Mouse (Mus musculus) C2C12 (cell line): ENCODE data around the gene Gm49337.

Source experiments
- CTCF ChIP-seq: IDR thresholded peaks from one replicate; pipeline ENCODE4 v1.5.1; 2011; ENCODE audit not compliant: control insufficient read depth, insufficient read depth, insufficient read length
- MAX ChIP-seq: IDR thresholded peaks from one replicate; pipeline ENCODE4 v1.6.1; 2011; ENCODE audit warnings: mild to moderate bottlenecking, control low read depth
- MYOG ChIP-seq: IDR thresholded peaks from one replicate; pipeline ENCODE4 v1.6.1; 2011; ENCODE audit not compliant: control insufficient read depth, insufficient read length; ENCODE audit errors: extremely low read depth
- USF1 ChIP-seq: IDR thresholded peaks from one replicate; pipeline ENCODE4 v1.6.1; 2011; ENCODE audit warnings: low read depth, mild to moderate bottlenecking, control low read depth, moderate library complexity

DNA sequence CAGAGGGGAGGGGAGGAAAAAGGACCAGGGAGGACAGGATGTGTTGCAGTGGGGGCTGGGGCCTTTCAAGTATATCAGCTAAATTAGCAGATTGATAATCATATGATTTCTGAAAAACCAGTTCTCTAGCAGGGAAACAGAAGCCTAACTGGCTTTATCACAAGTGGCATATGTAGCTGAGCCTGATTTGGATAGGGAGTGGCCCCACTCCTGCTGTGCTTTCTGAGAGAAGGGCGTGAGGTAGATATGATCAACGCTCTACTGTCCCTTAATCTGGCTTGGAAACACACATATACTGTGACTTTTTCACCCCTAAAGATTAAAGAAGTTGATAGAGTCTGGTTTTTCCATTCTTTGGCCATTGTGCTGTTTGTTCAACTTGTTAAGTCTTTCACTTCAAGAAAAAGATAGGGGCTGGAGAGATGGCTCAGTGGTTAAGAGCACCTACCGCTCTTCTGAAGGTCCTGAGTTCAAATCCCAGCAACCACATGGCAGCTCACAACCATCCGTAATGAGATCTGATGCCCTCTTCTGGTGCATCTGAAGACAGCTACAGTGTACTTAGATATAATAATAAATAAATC is 47.3 kb upstream of the Gm49337 start:
- TF ChIP-seq CTCF (no peak), MYOG (no peak), MAX (no peak), USF1 (no peak)
